ENCODE assay signal across 10 mouse cellular contexts in genomic region chr11:86737301-86738000, GRCm38 (mm10). TPM values are rescaled to one million over a fixed set of nuclear protein-coding genes. Genes with fewer than 3 reads are reported as not detected.
A peak's percentile ranks its signal among the peaks of the same experiment; 100 is the strongest.
DNase-seq lines count a peak whose midpoint lies in the region; ATAC-seq and TF ChIP-seq lines count a peak whose summit lies in the region.
"Had no signal": no experiment of that assay in that cellular context is flagged by ENCODE, and none has a peak within 500 bp of the region (broad histone marks: within the 10 kb centered on the region; RNA-seq: fewer than 3 reads in every experiment).

No protein-coding gene starts in this region.

- peaks cover 63% of the 10 kb centered on the region for H3K4me1 ChIP-seq in liver, embryonic 12.5 days
- H3K4me1 ChIP-seq in stomach, postnatal 0 days (replicated peaks; ENCODE audit: control insufficient read depth, insufficient read depth): no peaks in the 10 kb centered on the region
- no peaks in the 10 kb centered on the region for H3K4me1 ChIP-seq in forebrain, embryonic 10.5 days
- H3K4me1 ChIP-seq: hindbrain, embryonic 15.5 days; limb, embryonic 13.5 days had no signal

- no peaks in the 10 kb centered on the region for H3K27me3 ChIP-seq in liver, embryonic 12.5 days (replicated peaks)
- H3K27me3 ChIP-seq in stomach, postnatal 0 days (ENCODE audit: control insufficient read depth, insufficient read depth, low read length): no peaks in the 10 kb centered on the region
- H3K27me3 ChIP-seq in forebrain, embryonic 10.5 days (ENCODE audit: poor library complexity, severe bottlenecking): no peaks in the 10 kb centered on the region
- H3K27me3 ChIP-seq: hindbrain, embryonic 15.5 days; limb, embryonic 13.5 days had no signal

- peak overlapping the region; percentile 12; the same call in 1 of the 2 replicates for H3K9ac ChIP-seq in liver, embryonic 12.5 days
- H3K9ac ChIP-seq in stomach, postnatal 0 days (ENCODE audit: low read length): no peak overlapping the region
- H3K9ac ChIP-seq: hindbrain, embryonic 15.5 days; limb, embryonic 13.5 days had no signal

- no peak for TF ChIP-seq EP300 in stomach, postnatal 0 days (optimal IDR thresholded peaks at IDR 0.05)

- no peak for TF ChIP-seq CTCF in stomach, postnatal 0 days (IDR thresholded peaks at IDR 0.05; ENCODE audit: low read depth)

- DNase-seq in adrenal gland, adult (ENCODE audit: inconsistent age in 2 of 2, low spot score in 1 of 2): peak; percentile 31 to 74
- no peak for DNase-seq in adrenal gland, postnatal 4 days (ENCODE audit: low spot score in 2 of 2)
- peak; percentile 34 for DNase-seq in thymus, postnatal 14 days
- DNase-seq in thymus, postnatal 25 days: no peak
- peak; percentile 52 for DNase-seq in stomach, postnatal 0 days (ENCODE audit: low spot score)
- DNase-seq in gastrocnemius, postnatal 14 days: no peak
- no peak for DNase-seq in forebrain, embryonic 10.5 days (ENCODE audit: extremely low spot score, low spot score)

- intact Hi-C loops in gastrocnemius, postnatal 14 days (cut with DNase I; ENCODE audit: low total_unique reads): no loop called here

- ATAC-seq in liver, embryonic 12.5 days: peak; percentile 88
- ATAC-seq in stomach, postnatal 0 days (ENCODE audit: low FRiP score, low TSS enrichment): peak; percentile 84; the same call in 1 of the 2 replicates

- H3K4me3 ChIP-seq in liver, embryonic 12.5 days: no peak overlapping the region
- no peak overlapping the region for H3K4me3 ChIP-seq in stomach, postnatal 0 days (ENCODE audit: low read depth, low read length)
- H3K4me3 ChIP-seq in forebrain, embryonic 10.5 days: no peak overlapping the region
- H3K4me3 ChIP-seq: hindbrain, embryonic 15.5 days; limb, embryonic 13.5 days had no signal

- peak overlapping the region; percentile 78 for H3K27ac ChIP-seq in liver, embryonic 12.5 days
- no peak overlapping the region for H3K27ac ChIP-seq in stomach, postnatal 0 days (replicated peaks)
- no peak overlapping the region for H3K27ac ChIP-seq in forebrain, embryonic 10.5 days
- H3K27ac ChIP-seq: hindbrain, embryonic 15.5 days; limb, embryonic 13.5 days had no signal

- 48% methylated on average over 8 of the region's 8 CpGs for WGBS in liver, embryonic 12.5 days (ENCODE audit: insufficient replicate concordance)
- WGBS in stomach, postnatal 0 days: 47% methylated on average over 8 of the region's 8 CpGs
- 92% methylated on average over 8 of the region's 8 CpGs for WGBS in forebrain, embryonic 10.5 days

- peaks cover 50% of the 10 kb centered on the region for H3K36me3 ChIP-seq in liver, embryonic 12.5 days
- peaks cover 2% of the 10 kb centered on the region; the same call in 1 of the 2 replicates for H3K36me3 ChIP-seq in stomach, postnatal 0 days (ENCODE audit: control insufficient read depth, insufficient read depth, low read length)
- H3K36me3 ChIP-seq in forebrain, embryonic 10.5 days (replicated peaks): peaks cover 33% of the 10 kb centered on the region

- H3K4me2 ChIP-seq in liver, embryonic 12.5 days: peak overlapping the region; percentile 20
- H3K4me2 ChIP-seq in stomach, postnatal 0 days (replicated peaks; ENCODE audit: low read depth): no peak overlapping the region
- H3K4me2 ChIP-seq: hindbrain, embryonic 15.5 days; limb, embryonic 13.5 days had no signal

- H3K9me3 ChIP-seq in liver, embryonic 12.5 days (replicated peaks): no peaks in the 10 kb centered on the region
- H3K9me3 ChIP-seq in stomach, postnatal 0 days (ENCODE audit: control insufficient read depth, low read length): no peaks in the 10 kb centered on the region
- no peaks in the 10 kb centered on the region for H3K9me3 ChIP-seq in forebrain, embryonic 10.5 days
- H3K9me3 ChIP-seq: hindbrain, embryonic 15.5 days; limb, embryonic 13.5 days had no signal

RNA-seq across cellular contexts. Expression of gene Cltc, which starts 19.9 kb away (rescaled TPM):
- 100 to 1,000 TPM; 236 to 280 TPM for total RNA-seq in adrenal gland, postnatal 4 days (2021)
- polyA plus RNA-seq in liver, embryonic 12.5 days (2016; fragmentation: Nextera tagmentation; extraction: Ambion mirVana): 133 and 135 TPM in 2 replicates
- 63.8 and 64.5 TPM in 2 replicates for polyA plus RNA-seq in stomach, postnatal 0 days (2015; fragmentation: Nextera tagmentation; extraction: Ambion mirVana)
- total RNA-seq in gastrocnemius, postnatal 14 days (2021): 100 to 1,000 TPM; 118 to 122 TPM
- 137 and 141 TPM in 2 replicates for polyA plus RNA-seq in forebrain, embryonic 10.5 days (2016; fragmentation: Nextera tagmentation; extraction: Ambion mirVana)

RNA-seq across cellular contexts. Expression of gene Ptrh2, which starts 53.7 kb away (rescaled TPM):
- total RNA-seq in adrenal gland, postnatal 4 days (2021): 10 to 100 TPM; 21.6 to 22.0 TPM
- polyA plus RNA-seq in liver, embryonic 12.5 days (2016; fragmentation: Nextera tagmentation; extraction: Ambion mirVana): 26.1 and 26.8 TPM in 2 replicates
- 19.4 and 19.8 TPM in 2 replicates for polyA plus RNA-seq in stomach, postnatal 0 days (2015; fragmentation: Nextera tagmentation; extraction: Ambion mirVana)
- 1 to 10 TPM; 6.5 to 6.8 TPM for total RNA-seq in gastrocnemius, postnatal 14 days (2021)
- polyA plus RNA-seq in forebrain, embryonic 10.5 days (2016; fragmentation: Nextera tagmentation; extraction: Ambion mirVana): 45.0 and 48.9 TPM in 2 replicates

RNA-seq across cellular contexts. Expression of gene Vmp1, which starts 53.8 kb away (rescaled TPM):
- total RNA-seq in adrenal gland, postnatal 4 days (2021): 100 to 1,000 TPM; 109 to 120 TPM
- 102 and 110 TPM in 2 replicates for polyA plus RNA-seq in liver, embryonic 12.5 days (2016; fragmentation: Nextera tagmentation; extraction: Ambion mirVana)
- 162 and 181 TPM in 2 replicates for polyA plus RNA-seq in stomach, postnatal 0 days (2015; fragmentation: Nextera tagmentation; extraction: Ambion mirVana)
- total RNA-seq in gastrocnemius, postnatal 14 days (2021): 10 to 100 TPM; 67.7 to 84.9 TPM
- polyA plus RNA-seq in forebrain, embryonic 10.5 days (2016; fragmentation: Nextera tagmentation; extraction: Ambion mirVana): 93.0 and 97.4 TPM in 2 replicates

Comparison
In these comparisons a context has a peak if more than half of its experiments do, and no peak if none do; other contexts are left out.
1. DNase-seq: peak in adrenal gland, adult (2 of 2), thymus, postnatal 14 days (single experiment) and stomach, postnatal 0 days (single experiment); none in adrenal gland, postnatal 4 days (0 of 2), thymus, postnatal 25 days (single experiment), gastrocnemius, postnatal 14 days (single experiment) and forebrain, embryonic 10.5 days (single experiment).